Mouse (Mus musculus) brain, embryonic 14.5 days (tissue): ENCODE measurements around the gene Abhd17a.

Experiments used
- CTCF ChIP-seq: fragments of 200-500 bp; IDR thresholded peaks from 2 replicates; pipeline ENCODE4 v1.5.1; 2012; ENCODE audit warnings: inconsistent platforms, mild to moderate bottlenecking, moderate library complexity, borderline replicate concordance; ENCODE audit not compliant: insufficient read depth, insufficient read length; ENCODE audit errors: extremely low read depth
- POLR2A ChIP-seq: fragments of 200-500 bp; IDR thresholded peaks from 2 replicates; pipeline ENCODE4 v1.6.1; 2012; ENCODE audit warnings: mild to moderate bottlenecking, inconsistent platforms, borderline replicate concordance; ENCODE audit not compliant: poor library complexity, insufficient read depth, insufficient read length, severe bottlenecking; ENCODE audit errors: extremely low read depth

GRCm38 (mm10) chr10:80606737-80607350 lies 16.7 kb upstream of the Abhd17a start:
- no peak for TF ChIP-seq CTCF
- TF ChIP-seq POLR2A: no peak
